Mouse (Mus musculus) heart, postnatal 0 days (tissue): ENCODE measurements at regions not wholly inside any gene's neighbourhood (a gene's known extent, or its start where the extent isn't known, plus 50 kb on each side); places are given as distances from the start of the nearest gene placed in this dataset.

Source experiments
- CTCF ChIP-seq: IDR thresholded peaks from 2 replicates; pipeline ENCODE4 v1.5.1; 2016; ENCODE audit warnings: antibody characterized with exemption, control low read depth, low read depth
- EP300 ChIP-seq: IDR thresholded peaks from 2 replicates; pipeline ENCODE4 v1.6.1; 2016; ENCODE audit warnings: antibody characterized with exemption, low read depth

DNA sequence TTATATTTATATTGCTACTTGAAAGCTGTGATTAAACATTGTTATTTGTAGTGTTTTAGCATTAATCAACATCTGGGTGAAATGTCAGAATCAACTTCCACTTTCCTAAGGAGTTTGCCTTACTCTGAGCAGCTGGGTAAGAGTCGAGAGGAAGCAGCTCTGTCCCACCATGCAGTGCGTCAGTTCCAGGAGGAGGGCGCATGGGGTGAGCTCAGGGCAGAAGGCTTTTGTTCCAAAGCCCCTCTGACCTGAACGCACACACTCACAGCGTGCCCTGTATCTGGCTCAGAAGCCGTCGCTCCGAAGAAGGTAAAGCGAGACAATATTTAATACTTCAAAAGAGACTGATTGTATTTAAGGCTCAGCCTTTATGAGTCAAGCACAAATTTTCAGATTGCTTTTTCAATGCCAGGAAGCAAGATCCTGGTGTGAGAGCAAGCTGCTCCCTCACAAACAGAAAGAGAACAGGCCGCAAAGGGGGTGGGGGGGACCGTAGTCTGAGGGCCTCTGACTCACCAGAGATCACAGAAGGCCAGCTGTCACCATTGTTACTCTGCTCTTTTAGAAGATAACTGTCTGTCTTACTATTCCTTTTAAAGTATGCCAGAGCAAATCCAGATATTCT lies 143.6 kb upstream of the Adgrl4 start:
- TF ChIP-seq CTCF, result no peak
- TF ChIP-seq EP300, result no peak
